Mouse (Mus musculus) spleen, adult 18-20 months (tissue): ENCODE data around the gene Sik3.

Experiments used
- DNase-seq, 2 experiments: peaks; one replicate each; pipeline ENCODE4 v3.0.0; 2022; ENCODE audit warnings: mixed read lengths in 2 of 2

Gene Sik3

GRCm38 (mm10) chr9:46012091-46013008 is at the start of gene Sik3, which contains the start of gene Pafah1b2:
Gene Sik3 (plus strand): TSS chr9:46012820.
Gene Pafah1b2 (minus strand): TSS chr9:46012690.
- DNase-seq = peak; percentile 91 to 94

DNA sequence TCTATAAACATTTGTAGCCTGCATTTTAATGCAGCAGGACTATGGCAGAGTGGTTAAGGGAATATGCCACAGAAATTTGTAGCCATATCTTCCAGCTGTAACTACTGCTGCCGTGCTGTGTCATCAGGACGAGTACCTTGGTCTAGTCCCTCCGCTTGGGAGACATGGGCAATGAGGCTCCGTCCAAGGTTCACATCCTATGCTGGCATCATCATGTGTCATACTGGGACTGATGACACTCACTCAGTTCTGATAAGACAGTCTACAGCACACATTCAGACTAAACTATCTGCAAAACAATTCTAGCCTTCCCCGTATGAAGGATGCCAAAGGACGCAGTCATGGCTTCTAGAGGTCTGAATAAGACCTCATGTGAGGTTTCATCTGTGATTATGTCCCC is 49.0 kb upstream of the Sik3 start:
- DNase-seq = no peak

GRCm38 (mm10) chr9:45976884-45977283 is 35.7 kb upstream of the Sik3 start:
- DNase-seq = no peak

DNA sequence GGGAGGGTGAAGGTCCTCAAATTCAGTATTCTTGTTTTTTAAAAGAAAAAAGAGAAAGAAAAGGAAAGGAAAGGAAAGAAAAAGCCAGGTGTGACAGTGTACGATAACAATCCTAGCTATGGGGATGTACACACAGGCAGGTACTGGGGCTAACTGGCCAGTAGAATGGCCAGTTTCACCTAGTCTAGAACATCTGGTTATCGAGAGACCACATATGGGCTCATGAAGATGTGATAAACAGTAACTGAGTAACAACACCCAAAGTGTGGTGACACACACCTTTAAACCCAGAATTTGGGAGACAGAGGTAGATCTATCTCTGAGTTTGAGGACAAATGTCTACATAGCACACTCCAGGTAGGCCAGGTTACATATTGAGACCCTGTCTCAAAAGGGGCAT is 32.8 kb upstream of the Sik3 start:
- DNase-seq = no peak

DNA sequence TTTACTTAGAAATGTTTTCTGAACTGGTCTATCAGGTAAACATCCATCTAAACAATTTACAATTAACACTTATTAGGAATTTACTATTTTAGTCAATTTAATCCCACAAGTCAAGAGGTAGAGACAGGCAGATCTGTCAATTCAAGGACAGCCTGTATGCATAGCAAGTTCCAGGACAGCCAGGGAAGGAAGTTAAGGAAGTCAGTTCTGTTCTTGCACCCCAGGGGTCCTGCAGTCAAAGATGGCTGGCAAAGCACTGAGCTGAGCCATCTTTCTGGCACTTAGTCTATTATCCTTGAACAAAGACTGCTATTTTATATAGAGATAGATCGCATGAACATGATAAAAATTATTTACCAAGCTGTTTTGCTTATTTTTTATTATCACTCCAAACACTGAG is 32.0 kb upstream of the Sik3 start:
- no peak for DNase-seq

DNA sequence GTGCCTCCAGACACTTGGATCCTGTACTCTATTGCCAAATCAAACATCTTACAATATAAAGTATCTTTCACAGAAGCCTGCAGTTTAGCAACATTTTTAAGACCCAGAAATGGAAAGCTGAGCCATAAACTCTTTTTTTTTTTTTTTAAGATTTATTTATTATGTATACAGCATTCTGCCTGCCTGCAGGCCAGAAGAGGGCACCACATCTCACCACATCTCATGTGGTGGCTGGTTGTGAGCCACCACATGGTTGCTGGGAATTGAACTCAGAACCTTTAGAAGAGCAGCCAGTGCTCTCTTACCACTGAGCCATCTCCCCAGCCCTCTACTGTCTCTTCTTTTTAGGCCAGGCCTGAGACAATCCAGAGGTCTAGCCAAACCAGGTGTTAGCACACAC is 31.3 kb upstream of the Sik3 start:
- DNase-seq = no peak

DNA sequence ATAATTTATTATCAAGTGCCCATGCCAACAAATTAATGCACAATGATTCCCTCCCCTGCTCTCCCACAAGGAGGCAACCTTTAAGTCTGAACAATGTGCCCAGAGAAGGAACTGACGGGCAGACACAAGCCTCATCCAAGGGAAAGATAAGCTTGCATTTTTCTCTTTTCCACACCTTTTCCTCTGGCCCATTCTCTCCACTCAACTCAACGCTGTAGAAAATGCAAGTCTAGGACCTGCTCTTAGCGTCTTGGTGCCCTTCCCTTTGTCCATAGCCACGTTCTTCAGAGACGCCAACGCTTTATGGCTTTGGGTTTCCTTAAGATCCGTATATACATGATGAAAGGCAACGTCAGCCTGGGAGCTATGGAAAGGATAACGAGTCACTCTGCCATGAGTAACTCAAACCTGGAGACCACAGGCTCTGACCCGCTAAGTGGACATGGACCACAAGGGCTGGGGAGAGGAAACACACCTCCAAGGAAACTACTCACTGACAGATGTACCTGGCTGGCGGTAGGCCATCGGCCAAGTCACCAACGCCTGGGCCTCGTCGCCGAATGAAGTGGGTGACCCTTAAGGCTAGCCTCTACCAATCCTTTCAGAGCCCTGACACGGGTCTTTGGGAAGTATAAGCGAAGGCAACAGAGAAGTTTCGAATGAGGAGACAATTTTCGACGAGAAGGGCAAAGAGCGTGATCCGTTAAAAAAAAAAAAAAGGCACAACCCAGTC is 28.8 kb upstream of the Sik3 start:
- DNase-seq = peak in 1 of 2 experiments; percentile 11

DNA sequence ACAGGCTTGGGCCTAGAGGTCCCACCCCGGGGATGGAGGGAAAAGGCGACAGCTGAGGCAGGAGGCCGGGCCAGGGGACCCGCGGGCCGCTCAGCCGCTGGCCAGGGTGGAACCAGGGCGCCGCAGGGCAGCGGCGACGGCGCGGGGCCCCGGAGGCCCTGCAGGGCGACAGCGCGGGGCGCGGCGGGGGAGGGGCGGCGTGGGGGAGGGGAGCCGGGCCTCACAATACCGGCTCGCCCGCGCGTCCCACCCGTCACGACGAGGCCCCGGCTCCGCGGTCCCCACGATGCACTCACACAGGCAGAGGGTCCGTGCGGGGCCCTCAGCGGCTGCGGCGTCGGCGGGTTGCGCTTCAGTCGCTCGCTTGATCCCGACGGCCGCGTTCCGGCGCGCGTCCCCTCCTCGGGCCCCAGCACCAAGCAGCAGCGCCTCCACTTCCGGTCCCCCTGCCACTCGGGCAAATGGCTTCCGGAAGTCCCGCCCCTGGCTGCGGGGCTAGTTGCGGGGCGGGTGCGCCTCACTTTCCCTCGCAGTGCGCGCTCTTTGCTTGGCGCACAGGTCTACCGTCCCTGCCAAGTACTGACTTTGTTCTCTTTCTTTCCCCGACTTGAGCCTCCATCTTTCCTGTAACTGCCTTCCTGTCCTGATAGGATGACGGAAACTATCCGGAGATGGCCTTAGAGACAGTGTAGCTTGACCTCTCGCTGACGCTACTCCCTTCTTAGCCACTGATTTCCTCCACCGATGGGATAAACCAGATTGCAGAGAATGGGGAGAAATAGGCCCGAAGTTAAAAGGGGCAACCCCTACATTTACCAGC is 28.0 kb upstream of the Sik3 start:
- DNase-seq = peak; percentile 76 to 87

DNA sequence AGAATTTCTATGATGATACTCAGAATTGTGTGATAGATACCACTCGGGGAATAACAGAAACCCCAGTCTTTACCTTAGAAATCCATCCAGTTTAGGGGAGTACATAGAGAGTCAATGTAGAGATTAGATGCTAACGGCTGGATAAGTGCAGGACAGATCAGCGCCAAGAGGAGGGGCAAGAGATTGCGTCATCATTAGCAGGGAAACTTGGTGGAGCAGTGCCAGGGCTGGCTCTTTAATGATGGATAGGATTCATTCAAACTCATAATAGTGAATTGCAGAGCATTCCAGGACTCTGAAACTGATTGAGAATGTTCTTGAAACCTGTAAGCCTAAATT is 27.4 kb upstream of the Sik3 start:
- peak in 1 of 2 experiments; percentile 26 for DNase-seq

DNA sequence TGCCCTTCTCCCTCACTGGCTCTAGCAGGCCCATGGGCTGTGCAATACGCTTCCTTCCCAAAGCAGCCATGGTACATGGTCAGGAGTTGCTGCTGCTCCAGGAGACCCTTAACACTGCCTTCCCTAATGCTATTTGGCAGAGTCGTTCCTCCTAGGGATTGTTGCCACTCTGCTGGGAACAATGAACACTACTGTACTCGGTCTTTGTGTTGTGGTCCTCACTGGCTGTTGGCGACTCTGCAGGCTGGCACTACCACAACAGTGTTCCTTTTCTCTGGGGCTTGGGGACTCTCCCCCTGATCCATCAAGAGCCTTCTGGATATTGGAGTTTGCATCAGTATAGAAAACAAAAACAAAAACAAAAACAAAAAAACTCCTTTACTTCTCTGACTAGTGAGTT is 13.6 kb upstream of the Sik3 start:
- DNase-seq = no peak

- DNase-seq = peak; percentile 41 to 80
Measured at GRCm38 (mm10) chr9:46003729-46004128, 8.9 kb upstream of the Sik3 start.

- no peak for DNase-seq
Measured at GRCm38 (mm10) chr9:46004529-46004928, 8.1 kb upstream of the Sik3 start.

- no peak for DNase-seq
Measured at GRCm38 (mm10) chr9:46006224-46006623, 6.4 kb upstream of the Sik3 start.

DNA sequence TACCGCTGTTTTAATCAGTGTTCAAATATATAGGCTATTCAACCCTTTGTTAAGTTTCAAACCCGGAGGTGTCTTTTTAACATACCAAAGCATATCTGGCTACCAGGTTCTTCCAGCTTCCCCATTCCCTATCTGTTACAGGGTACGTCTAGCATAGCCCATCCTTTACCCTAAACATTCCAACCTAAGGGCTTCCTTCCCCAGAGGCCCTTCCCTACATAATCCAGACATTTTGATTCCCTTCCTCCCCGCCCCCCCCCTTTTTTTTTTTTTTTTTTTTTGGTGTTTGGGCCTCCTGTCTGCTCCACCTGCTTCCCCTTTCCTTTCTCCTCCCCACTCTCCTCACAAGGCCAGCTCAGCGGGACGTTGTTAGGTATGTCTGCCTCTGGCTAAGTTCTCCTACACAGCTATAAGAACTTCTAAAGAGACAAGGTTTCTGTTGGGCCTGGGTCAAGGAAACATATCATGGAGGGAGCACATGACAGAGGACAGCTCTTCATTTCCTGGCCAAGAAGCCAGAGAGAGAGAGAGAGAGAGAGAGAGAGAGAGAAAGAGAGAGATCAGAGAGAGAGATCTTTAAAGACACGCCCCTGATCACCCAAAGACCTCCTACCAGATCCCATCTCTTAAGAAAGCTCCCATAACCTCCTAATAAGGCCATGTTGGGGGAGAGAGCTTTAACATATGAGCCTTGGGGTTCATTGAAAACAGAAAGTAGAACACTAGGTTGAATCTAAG is 3.5 kb upstream of the Sik3 start:
- no peak for DNase-seq

DNA sequence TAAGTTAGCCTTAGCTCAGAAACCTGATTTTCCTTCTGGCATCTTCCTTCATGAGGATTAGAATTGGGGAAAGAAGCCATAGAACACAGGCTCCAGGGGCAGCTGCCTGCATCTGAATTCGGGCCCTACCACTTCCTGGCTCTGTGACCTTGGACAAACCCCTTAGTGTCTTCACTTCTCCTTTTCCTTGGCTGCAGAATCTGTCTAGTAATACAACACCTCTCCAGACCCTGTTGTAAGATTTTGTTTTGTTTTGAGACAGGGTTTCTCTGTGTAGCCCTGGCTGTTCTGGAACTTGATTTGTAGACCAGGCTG is 3.0 kb upstream of the Sik3 start:
- peak in 1 of 2 experiments; percentile 19 for DNase-seq

GRCm38 (mm10) chr9:46011094-46011970 is 1.3 kb upstream of the Sik3 start:
- DNase-seq = no peak

DNA sequence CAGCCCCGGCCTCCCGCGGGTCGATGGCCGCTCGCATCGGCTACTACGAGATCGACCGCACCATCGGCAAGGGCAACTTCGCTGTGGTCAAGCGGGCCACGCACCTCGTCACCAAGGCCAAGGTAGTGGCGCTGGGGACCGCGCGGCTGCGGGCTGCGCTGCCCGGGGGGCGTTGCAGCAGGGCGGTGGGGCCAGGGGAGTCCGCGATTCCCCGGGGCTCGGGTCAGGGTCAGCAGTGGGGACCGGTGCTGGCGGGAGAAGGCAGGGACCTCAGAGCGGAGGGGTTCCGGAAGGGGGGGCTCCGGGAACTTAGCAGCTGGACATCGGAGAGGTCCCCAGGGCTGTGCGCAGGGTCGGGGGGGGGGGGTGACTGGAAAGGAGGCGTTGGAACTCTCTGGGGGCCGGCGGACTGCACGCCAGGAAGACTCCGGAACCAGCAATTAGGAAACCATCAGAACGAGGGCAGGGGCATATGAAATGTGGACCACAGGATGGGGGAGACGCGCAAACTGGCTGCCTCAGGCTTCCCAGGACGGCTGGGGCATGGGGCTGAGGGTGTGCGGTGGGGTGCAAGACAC is 478 bp downstream of the Sik3 start:
- peak in 1 of 2 experiments; percentile 27 for DNase-seq

DNA sequence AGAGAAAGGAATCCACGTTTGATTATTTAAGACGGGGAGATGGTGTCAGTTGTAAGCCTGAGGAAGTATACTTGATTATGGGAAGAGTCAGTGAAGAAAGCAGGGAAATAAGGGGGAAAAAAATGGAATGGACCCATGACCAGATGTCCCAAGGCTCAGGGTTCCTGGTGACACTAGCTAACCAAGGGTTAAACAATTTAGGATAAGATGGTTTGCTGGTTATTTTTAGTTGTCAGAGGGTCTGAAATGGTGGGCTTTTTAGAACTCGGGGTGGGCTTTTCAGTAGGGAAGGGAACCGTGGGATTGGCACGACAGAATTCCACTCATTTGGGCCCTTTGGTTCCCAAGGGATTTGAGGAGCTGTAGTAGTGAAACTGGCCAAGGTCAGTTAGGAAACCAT is 996 bp downstream of the Sik3 start:
- DNase-seq = no peak

DNA sequence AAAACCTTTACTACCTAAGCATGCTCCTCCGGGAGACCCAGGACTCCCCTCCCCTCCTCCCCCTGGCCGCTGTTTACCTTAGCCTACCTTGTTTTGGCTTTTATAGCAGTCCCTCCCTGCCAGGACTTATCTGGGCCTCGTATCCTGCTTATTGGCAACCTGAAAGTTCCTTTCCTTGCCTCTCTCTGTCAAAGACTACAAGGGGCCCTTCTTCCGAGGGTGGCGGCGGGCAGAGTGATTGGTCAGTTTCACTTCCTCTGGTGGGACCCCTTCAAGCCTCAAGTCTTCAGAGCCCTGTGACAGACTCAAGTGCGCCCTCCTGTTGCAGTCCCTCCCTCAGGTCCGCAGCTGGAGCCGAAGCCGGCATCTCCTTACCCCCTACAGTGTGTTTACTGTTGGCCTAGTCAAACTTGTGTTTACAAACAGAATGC is 1.6 kb downstream of the Sik3 start:
- DNase-seq = peak; percentile 66 to 69

DNA sequence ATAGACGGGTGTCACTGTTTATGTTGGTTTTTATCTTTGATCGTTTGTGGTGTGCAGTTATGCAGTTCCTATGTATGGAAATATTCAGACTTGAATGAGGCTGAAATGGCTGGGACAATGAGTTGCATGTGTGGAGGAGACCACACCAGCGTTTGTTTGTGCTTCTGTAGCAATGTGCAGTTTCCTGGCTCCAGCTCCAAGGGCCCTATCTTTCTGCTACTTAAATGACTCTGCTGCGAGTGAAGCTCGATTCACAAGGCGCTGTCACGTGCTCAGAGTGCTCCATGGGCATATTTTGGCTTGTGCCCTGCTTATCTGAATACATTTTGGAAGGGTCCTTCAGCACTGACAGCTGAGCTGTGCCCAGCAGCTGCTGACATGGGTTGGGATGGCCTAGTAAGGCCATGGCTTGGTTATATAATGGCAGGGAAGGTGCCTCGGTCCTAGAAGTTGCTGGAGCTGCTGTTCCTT is 2.5 kb downstream of the Sik3 start:
- DNase-seq = no peak

DNA sequence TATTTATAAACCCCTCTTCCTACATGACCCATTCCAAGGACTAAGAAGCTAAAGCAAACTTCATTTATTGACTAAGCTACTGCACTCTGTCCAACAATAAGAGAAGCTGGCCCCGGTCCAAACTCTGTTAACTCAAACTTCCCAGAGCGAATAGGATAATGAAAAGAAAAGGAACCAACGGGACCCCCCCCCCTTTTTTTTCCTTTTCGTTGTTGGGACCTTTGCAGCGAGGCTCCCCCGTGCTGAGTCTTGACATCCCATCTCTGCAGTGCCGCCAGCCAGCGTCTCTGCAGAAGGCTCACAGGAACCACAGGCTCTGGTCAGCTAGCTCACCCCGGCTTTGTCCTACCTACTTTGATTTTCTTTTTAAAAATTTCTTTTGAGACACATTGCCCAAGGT is 3.2 kb downstream of the Sik3 start:
- DNase-seq = no peak
